Mouse (Mus musculus) erythroblast, embryonic 14.5 days (primary cell): ENCODE data around the gene Ankrd23. TPM values are rescaled to one million over a fixed set of nuclear protein-coding genes. Genes with fewer than 3 reads are reported as not detected.

ENCODE experiments used
- H3K27me3 ChIP-seq: 2 replicates; pipeline ENCODE4 v1.6.1; 2012; ENCODE audit warnings: inconsistent platforms; ENCODE audit not compliant: control insufficient read depth
- H3K36me3 ChIP-seq: 2 replicates; pipeline ENCODE4 v1.6.1; 2012; ENCODE audit warnings: mild to moderate bottlenecking, inconsistent platforms; ENCODE audit not compliant: control insufficient read depth
- H3K4me1 ChIP-seq: 2 replicates; pipeline ENCODE4 v1.6.1; 2012; ENCODE audit warnings: inconsistent platforms; ENCODE audit not compliant: control insufficient read depth
- H3K4me3 ChIP-seq: replicated peaks from 2 replicates; pipeline ENCODE3; 2012; ENCODE audit warnings: moderate library complexity, mild to moderate bottlenecking, inconsistent platforms
- H3K9me3 ChIP-seq: 2 replicates; pipeline ENCODE4 v1.6.1; 2012; ENCODE audit warnings: low read length, inconsistent platforms, mixed read lengths; ENCODE audit not compliant: control insufficient read depth
- GATA1 ChIP-seq: IDR thresholded peaks from 2 replicates; pipeline ENCODE4 v1.6.1; 2012; ENCODE audit warnings: low read length, inconsistent platforms, mixed read lengths
- TAL1 ChIP-seq: IDR thresholded peaks from 3 replicates; pipeline ENCODE4 v1.6.1; 2012; ENCODE audit warnings: low read length, inconsistent platforms, mixed read lengths
- polyA plus RNA-seq: library from polyadenylated mRNA; stranded (reverse); fragments of >175 nt; gene quantifications from 2 replicates; pipeline ENCODE4 v1.2.3, GENCODE M21; 2012

The Ankrd23 gene
- polyA plus RNA-seq, 1 experiment = 0.11 TPM

- no peaks in the 10 kb centered on the region for H3K27me3 ChIP-seq
- H3K9me3 ChIP-seq = peaks cover 2% of the 10 kb centered on the region; the same call in 1 of the 2 replicates
- H3K4me3 ChIP-seq = no peak overlapping the region
- peaks cover 9% of the 10 kb centered on the region for H3K36me3 ChIP-seq
- H3K4me1 ChIP-seq = no peaks in the 10 kb centered on the region; the same call in 1 of the 2 replicates
- TF ChIP-seq TAL1 = no peak
- no peak for TF ChIP-seq GATA1
Measured at GRCm38 (mm10) chr1:36497312-36497711, 39.4 kb downstream of the Ankrd23 start.

GRCm38 (mm10) chr1:36496719-36497118 lies 40.0 kb downstream of the Ankrd23 start:
- no peak overlapping the region for H3K4me3 ChIP-seq
- peaks cover 9% of the 10 kb centered on the region for H3K36me3 ChIP-seq
- no peaks in the 10 kb centered on the region for H3K27me3 ChIP-seq
- H3K9me3 ChIP-seq = peaks cover 2% of the 10 kb centered on the region; the same call in 1 of the 2 replicates
- TF ChIP-seq GATA1 = no peak
- no peaks in the 10 kb centered on the region; the same call in 1 of the 2 replicates for H3K4me1 ChIP-seq

- Histone ChIP-seq H3K9me3 (peaks cover 2% of the 10 kb centered on the region; the same call in 1 of the 2 replicates), H3K4me3 (no peak overlapping the region), H3K27me3 (no peaks in the 10 kb centered on the region), H3K36me3 (no peaks in the 10 kb centered on the region), H3K4me1 (no peaks in the 10 kb centered on the region)
- TF ChIP-seq GATA1 (no peak), TAL1 (no peak)
Measured at GRCm38 (mm10) chr1:36493299-36493698, 43.4 kb downstream of the Ankrd23 start.

DNA sequence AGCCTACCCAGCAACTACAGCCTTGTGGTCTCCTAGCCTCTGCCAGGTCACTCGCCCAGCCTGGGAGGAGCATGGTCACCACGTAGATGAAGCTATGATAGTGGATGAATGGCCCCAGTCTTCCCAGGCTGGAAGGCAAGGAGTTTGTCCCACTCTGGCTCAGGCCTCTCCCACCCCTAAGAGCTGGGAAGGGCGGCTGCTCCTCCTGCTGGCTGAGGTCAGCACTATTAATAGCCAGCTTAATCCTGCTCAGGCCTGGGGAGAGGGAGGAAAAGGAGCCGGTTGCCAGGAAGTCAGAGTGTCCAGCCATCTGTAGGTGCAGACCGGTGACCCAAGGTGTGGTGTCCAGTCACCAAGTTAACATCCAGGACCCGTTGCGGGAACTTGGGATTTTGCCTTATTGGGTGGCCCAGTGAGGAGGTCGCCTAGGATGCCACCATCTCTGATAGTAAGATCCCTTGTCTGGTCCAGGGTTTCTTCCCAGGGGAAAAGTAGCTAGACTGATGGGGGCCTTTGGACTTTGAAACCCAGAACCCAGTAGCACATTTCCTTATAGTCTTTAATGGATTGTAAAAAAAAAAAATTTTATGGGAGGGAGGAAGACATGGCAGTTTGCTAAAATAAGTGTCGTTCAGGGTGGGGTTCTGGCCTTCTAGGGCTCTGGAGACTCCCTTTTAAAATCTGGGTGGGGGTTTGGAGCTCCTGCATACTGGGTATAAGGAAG lies 44.1 kb downstream of the Ankrd23 start:
- Histone ChIP-seq H3K4me3 (no peak overlapping the region), H3K9me3 (peaks cover 2% of the 10 kb centered on the region; the same call in 1 of the 2 replicates), H3K36me3 (no peaks in the 10 kb centered on the region), H3K27me3 (no peaks in the 10 kb centered on the region), H3K4me1 (no peaks in the 10 kb centered on the region)
- TF ChIP-seq TAL1 = no peak
- TF ChIP-seq GATA1 = no peak

- no peaks in the 10 kb centered on the region; the same call in 1 of the 2 replicates for H3K9me3 ChIP-seq
- no peaks in the 10 kb centered on the region for H3K36me3 ChIP-seq
- H3K4me1 ChIP-seq = no peaks in the 10 kb centered on the region; the same call in 1 of the 2 replicates
- H3K27me3 ChIP-seq = no peaks in the 10 kb centered on the region
- TF ChIP-seq GATA1 (no peak), TAL1 (no peak)
- no peak overlapping the region for H3K4me3 ChIP-seq
Measured at GRCm38 (mm10) chr1:36489661-36490060, 47.0 kb downstream of the Ankrd23 start.

DNA sequence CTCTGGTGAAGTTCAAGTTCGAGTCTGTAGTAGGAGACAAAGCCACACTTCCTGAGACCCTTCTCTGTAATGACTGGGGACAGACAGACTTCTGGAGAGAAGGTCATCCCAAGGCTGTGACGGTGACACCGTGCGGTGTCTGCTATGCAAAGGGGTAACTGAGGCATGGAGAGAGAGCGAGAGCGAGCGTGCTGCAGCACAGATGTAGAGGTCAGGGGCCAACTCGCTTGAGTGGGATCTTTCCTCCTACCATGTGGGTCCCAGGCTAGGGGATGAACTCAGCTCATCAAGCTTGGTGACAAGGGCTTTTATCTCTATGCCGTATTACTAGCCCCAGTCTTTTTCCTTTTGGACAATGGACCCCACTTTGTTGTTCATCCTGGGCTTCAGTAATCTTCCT lies 49.6 kb downstream of the Ankrd23 start:
- Histone ChIP-seq H3K9me3 (no peaks in the 10 kb centered on the region), H3K27me3 (no peaks in the 10 kb centered on the region), H3K4me1 (peaks cover 4% of the 10 kb centered on the region), H3K4me3 (no peak overlapping the region), H3K36me3 (no peaks in the 10 kb centered on the region)
- TF ChIP-seq GATA1 (no peak), TAL1 (no peak)

DNA sequence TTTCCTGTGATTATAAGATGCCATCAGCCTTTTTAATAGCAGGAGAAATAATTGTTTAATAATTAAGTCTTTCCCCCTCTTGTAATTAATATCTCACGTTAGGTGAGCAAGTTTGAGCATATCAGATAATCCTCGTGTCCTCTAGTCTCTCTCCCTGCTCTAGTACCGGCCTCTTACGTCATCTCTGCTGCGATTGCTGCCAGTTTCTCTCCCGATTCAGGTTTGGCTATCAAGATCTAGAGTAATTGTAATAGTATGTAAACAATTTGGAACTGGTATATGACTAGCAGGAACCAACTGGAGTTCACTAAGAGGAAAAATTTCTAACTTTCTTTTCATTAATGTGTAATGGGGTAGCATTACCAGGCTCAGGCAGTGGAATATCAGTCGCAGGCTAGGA lies 51.6 kb downstream of the Ankrd23 start:
- Histone ChIP-seq H3K4me1 (peaks cover 4% of the 10 kb centered on the region), H3K27me3 (no peaks in the 10 kb centered on the region), H3K4me3 (no peak overlapping the region), H3K36me3 (no peaks in the 10 kb centered on the region), H3K9me3 (no peaks in the 10 kb centered on the region)
- TF ChIP-seq TAL1 (no peak), GATA1 (no peak)

DNA sequence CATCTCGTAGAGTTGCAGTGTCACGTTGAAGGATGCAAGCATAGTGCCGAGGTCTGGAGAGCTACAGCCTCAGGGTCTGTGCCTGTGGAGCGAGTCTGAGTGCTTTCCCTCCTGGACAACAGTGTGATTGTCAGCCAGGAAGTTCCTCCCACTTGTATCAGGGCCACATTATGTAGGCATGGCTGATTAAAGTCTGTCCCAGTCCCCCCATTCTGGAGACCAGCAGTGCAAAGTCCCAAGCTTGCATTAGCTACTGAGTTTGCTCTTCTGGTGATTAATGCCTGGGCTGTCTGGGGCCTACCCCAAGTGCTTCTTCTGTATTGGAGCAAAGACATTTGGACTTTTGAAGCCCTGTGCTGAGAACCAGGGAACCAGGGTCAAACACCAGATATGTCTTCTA lies 52.9 kb downstream of the Ankrd23 start:
- Histone ChIP-seq H3K9me3 (no peaks in the 10 kb centered on the region), H3K4me1 (peaks cover 4% of the 10 kb centered on the region), H3K36me3 (no peaks in the 10 kb centered on the region), H3K4me3 (no peak overlapping the region), H3K27me3 (no peaks in the 10 kb centered on the region)
- TF ChIP-seq TAL1 (no peak), GATA1 (no peak)

Other genes with a start within 250 kb of the Ankrd23 start
- gene Arid5a, start 229.2 kb downstream of the Ankrd23 start, polyA plus RNA-seq = 0.18 and 0.29 TPM in 2 replicates
- gene Kansl3, start 167.7 kb downstream of the Ankrd23 start, polyA plus RNA-seq = 1.1 and 1.2 TPM in 2 replicates
- gene Fer1l5, start 164.6 kb downstream of the Ankrd23 start, polyA plus RNA-seq = not detected in 2 replicates
- gene Lman2l, start 91.6 kb downstream of the Ankrd23 start, polyA plus RNA-seq = 0.15 and 0.29 TPM in 2 replicates
- gene Cnnm4, start 65.3 kb downstream of the Ankrd23 start, polyA plus RNA-seq = 0.25 and 0.27 TPM in 2 replicates
- gene Cnnm3, start 25.0 kb downstream of the Ankrd23 start, polyA plus RNA-seq = 0.87 and 1.0 TPM in 2 replicates
- gene Gm42417, start 2.5 kb upstream of the Ankrd23 start, polyA plus RNA-seq = not detected in 2 replicates
- gene Ankrd39, start 10.6 kb upstream of the Ankrd23 start, polyA plus RNA-seq = 0.31 and 0.45 TPM in 2 replicates
- 0.01 and 0.02 TPM in 2 replicates for gene Sema4c, start 21.5 kb upstream of the Ankrd23 start, polyA plus RNA-seq
- gene Fam178b, start 146.3 kb upstream of the Ankrd23 start, polyA plus RNA-seq = 0.04 TPM in 2 replicates
- 312 and 404 TPM in 2 replicates for gene Cox5b, start 154.6 kb upstream of the Ankrd23 start, polyA plus RNA-seq
- not detected in 2 replicates for gene 4933424G06Rik, start 173.3 kb upstream of the Ankrd23 start, polyA plus RNA-seq
- gene Actr1b, start 177.5 kb upstream of the Ankrd23 start, polyA plus RNA-seq = 2.4 and 2.5 TPM in 2 replicates
- not detected in 2 replicates for gene Zap70, start 224.9 kb upstream of the Ankrd23 start, polyA plus RNA-seq